Mouse (Mus musculus) small intestine, adult 2 months (tissue): ENCODE measurements around the gene Olfr691. TPM values are rescaled to one million over a fixed set of nuclear protein-coding genes. Genes with fewer than 3 reads are reported as not detected.

ENCODE experiments used
- H3K27ac ChIP-seq: fragments of 200-500 bp; 2 replicates; pipeline ENCODE4 v1.5.1; 2012; ENCODE audit warnings: low read depth, low read length, control low read depth, inconsistent platforms; ENCODE audit not compliant: insufficient read depth
- H3K27me3 ChIP-seq: fragments of 200-500 bp; 2 replicates; pipeline ENCODE4 v1.6.1; 2012; ENCODE audit warnings: mild to moderate bottlenecking, moderate library complexity, low read length, inconsistent platforms; ENCODE audit not compliant: control insufficient read depth, insufficient read depth
- H3K36me3 ChIP-seq: fragments of 200-500 bp; 2 replicates; pipeline ENCODE4 v1.6.1; 2012; ENCODE audit warnings: mild to moderate bottlenecking, low read length, control low read depth, inconsistent platforms; ENCODE audit not compliant: control insufficient read depth, insufficient read depth
- H3K4me1 ChIP-seq: fragments of 200-500 bp; 2 replicates; pipeline ENCODE4 v1.6.1; 2012; ENCODE audit warnings: low read length, inconsistent platforms, mixed read lengths; ENCODE audit not compliant: control insufficient read depth, insufficient read depth, insufficient read length
- H3K4me3 ChIP-seq: fragments of 200-500 bp; 2 replicates; pipeline ENCODE4 v1.5.1; 2012; ENCODE audit warnings: low read depth, mild to moderate bottlenecking, control low read depth, inconsistent platforms, low read length, moderate library complexity
- CTCF ChIP-seq: fragments of 200-500 bp; IDR thresholded peaks from 2 replicates; pipeline ENCODE4 v1.5.1; 2012; ENCODE audit warnings: low read depth, mild to moderate bottlenecking, control low read depth, inconsistent platforms, low read length, moderate library complexity, mixed read lengths; ENCODE audit not compliant: insufficient replicate concordance, insufficient read length; ENCODE audit errors: extremely low read depth
- POLR2A ChIP-seq: fragments of 200-500 bp; IDR thresholded peaks from 2 replicates; pipeline ENCODE4 v1.6.1; 2012; ENCODE audit warnings: low read depth, mild to moderate bottlenecking, control low read depth, inconsistent platforms, low read length, moderate library complexity
- WGBS: fragments of 180-500 bp; shearing (Covaris S2); methylation state at CpG from one replicate; pipeline ENCODE4 v1.1.7; 2018; 5-methylcytosine and 5-hydroxymethylcytosine counted together
- polyA plus RNA-seq: library from polyadenylated mRNA; depleted of rRNA; stranded (reverse); fragments of >200 nt; gene quantifications from 2 replicates; pipeline ENCODE4 v1.2.3, GENCODE M21; 2012; rRNA removed

Gene Olfr691
- polyA plus RNA-seq = not detected in 2 replicates

DNA sequence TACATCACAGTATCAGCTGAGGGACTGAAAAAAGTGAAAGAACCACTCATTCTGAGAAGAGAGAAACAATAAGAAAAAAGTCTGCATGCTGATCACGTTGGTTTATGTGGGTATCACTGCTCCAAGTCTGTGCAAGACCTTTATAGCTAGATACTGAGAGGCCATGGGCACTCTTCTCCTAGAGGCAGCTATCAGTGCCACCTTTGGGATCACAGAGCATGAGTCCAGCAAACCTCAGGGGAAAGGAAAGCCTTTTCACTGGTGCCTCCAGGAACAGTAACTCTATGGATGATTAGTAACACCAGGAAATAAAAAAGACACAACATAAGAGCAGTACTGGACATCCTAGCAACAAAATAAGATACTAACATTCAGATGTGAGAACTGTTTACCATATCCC, at the start of gene Olfr691:
TSS of gene Olfr691 (minus strand) at position 101 of the 400 bp plus-strand sequence.
- no peak within 1 kb of the TSS for H3K27ac ChIP-seq
- no peaks in the 10 kb centered on the region for H3K36me3 ChIP-seq
- H3K4me3 ChIP-seq = no peak within 1 kb of the TSS
- H3K4me1 ChIP-seq = no peaks in the 10 kb centered on the region
- TF ChIP-seq POLR2A (no peak), CTCF (no peak)
- no peaks in the 10 kb centered on the region for H3K27me3 ChIP-seq
- WGBS = 43% methylated on average over 1 of the region's 1 CpGs

DNA sequence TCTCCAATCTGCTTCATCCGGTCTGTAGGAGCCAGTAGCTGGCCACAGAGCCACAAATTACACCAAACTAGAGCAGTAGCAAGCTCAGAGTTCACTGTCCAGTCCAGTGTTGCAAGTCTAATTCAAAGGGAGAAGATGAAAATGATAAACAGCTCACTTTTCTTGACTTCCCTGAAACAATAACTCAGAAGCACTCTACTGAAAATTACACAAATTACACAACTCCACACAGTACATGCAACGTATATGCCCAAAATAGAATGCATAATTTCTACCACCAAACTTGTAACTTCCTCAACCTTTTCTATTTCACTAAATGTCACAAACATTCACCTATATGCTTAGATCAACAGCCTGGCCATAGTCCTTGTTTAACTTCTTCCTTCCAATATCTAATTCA, 48.2 kb upstream of the Olfr691 start:
- Histone ChIP-seq H3K27me3 (no peaks in the 10 kb centered on the region), H3K4me1 (0 out of 2 replicates have a peak, but pooled peaks cover 2% of the 10 kb centered on the region), H3K27ac (no peak overlapping the region), H3K4me3 (no peak overlapping the region), H3K36me3 (peaks cover 44% of the 10 kb centered on the region)
- TF ChIP-seq CTCF (no peak), POLR2A (no peak)
- WGBS = 81% methylated on average over 2 of the region's 2 CpGs

DNA sequence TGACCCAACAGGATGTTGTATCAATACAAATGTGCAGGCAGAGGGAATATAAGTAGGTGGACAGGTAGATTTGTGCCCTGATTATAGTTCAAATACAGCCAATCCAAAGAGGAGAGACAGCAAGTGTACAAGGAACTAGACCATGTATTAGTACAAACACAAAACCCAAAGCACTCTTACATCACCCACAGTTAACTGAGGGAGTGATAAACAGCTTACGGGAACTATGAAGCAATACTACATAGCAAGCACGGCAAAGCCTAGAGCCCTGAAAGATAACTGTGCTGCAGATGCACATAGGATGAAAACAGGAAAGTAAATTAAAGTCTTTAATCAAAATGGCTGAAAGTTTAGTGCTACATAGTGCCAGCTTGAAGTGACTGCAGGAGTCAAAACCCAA, 45.6 kb upstream of the Olfr691 start:
- Histone ChIP-seq H3K4me3 (no peak overlapping the region), H3K36me3 (peaks cover 65% of the 10 kb centered on the region), H3K4me1 (no peaks in the 10 kb centered on the region), H3K27ac (no peak overlapping the region), H3K27me3 (no peaks in the 10 kb centered on the region)
- TF ChIP-seq POLR2A = no peak
- TF ChIP-seq CTCF = no peak
- WGBS = 88% methylated on average over 2 of the region's 2 CpGs

DNA sequence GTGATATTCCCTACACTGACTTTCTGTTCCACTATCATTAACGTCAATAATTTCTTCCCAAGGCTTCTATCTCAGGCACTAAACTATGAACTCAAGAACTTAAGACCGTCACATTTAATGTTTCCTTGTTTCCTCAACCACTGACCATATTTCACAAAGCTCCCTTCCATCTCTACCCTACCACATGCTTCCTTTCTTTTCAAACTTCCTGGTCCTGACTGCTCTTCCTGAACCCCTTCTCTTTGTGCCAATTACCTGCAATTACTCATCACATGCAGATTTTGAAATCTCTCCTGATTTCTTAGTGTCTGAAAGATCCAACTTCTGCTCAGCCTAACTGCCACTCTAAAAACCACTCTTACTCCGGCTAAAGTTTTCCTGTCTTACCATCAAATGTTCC, 38.3 kb upstream of the Olfr691 start:
- Histone ChIP-seq H3K4me1 (no peaks in the 10 kb centered on the region), H3K4me3 (no peak overlapping the region), H3K36me3 (peaks cover 74% of the 10 kb centered on the region), H3K27me3 (no peaks in the 10 kb centered on the region), H3K27ac (no peak overlapping the region)
- WGBS = 70% methylated on average over 3 of the region's 3 CpGs
- TF ChIP-seq CTCF (no peak), POLR2A (no peak)

DNA sequence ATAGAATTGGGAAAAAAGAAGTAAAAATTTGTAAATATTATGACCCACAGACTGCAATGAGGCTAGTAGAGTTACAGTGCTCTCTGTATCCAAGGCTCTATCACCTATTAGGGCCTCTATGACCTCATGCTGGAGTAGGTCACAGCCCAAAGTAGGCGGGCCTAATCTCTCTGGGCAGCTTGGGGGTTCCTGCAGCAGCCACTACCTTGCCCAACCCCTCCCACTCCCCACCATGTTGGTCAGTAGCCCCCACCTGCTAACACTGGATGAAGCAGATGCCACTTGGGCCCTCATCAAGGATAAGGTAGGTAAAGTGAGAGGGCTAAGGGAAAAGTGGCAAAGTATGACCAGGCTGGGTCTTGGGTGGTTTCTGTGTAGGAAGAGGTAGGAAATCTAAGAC, 32.8 kb upstream of the Olfr691 start, which contains the start of gene Gm5901:
TSS of gene Gm5901 (plus strand) at position 173 of the 400 bp plus-strand sequence.
- peaks cover 2% of the 10 kb centered on the region; the same call in 1 of the 2 replicates for H3K4me1 ChIP-seq
- WGBS = 71% methylated on average over 1 of the region's 1 CpGs
- no peak within 1 kb of the TSS for H3K27ac ChIP-seq
- H3K27me3 ChIP-seq = no peaks in the 10 kb centered on the region
- H3K36me3 ChIP-seq = peaks cover 37% of the 10 kb centered on the region
- TF ChIP-seq CTCF (no peak), POLR2A (no peak)
- no peak within 1 kb of the TSS for H3K4me3 ChIP-seq

DNA sequence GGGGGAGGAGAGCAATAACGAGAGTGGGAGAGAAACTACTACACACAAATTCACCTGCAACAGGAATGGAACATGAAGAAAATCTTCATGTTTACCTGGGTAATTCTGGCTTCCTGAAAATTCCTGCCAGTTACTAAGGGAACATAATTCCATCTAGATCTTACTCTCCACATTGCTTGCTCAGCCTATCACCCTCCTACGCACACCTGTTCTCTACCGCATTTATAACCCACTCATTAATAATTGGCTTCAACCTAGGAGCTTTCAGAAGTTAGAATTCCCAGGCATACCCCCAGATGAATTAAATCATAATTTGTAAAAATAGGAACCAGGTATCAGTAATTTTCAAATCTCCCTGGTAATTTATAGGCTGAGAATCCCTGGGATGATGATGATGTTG, 31.9 kb upstream of the Olfr691 start:
- TF ChIP-seq CTCF (no peak), POLR2A (no peak)
- H3K4me1 ChIP-seq = peaks cover 2% of the 10 kb centered on the region; the same call in 1 of the 2 replicates
- no peaks in the 10 kb centered on the region for H3K27me3 ChIP-seq
- 46% methylated on average over 3 of the region's 3 CpGs for WGBS
- no peak overlapping the region for H3K27ac ChIP-seq
- H3K4me3 ChIP-seq = no peak overlapping the region
- peaks cover 29% of the 10 kb centered on the region for H3K36me3 ChIP-seq

DNA sequence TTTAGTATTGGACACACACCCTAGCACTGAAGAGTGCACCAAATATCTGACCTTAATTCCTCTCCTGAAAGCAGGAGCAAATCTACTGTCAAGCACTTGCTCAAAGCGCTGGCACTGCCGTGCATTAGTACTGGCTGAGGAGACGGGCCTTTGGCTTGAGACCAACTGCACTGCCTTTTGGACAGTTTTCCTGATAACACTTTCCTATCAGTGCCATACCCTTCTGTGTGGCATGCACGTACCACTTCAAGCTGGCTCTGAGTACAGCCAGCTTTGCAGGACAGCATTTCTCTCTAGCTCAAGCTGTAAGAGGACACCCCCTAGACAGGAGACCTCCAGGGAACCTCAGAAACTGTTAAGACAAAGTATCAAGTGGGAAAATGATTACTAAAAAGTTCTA, 31.4 kb upstream of the Olfr691 start:
- H3K27ac ChIP-seq = no peak overlapping the region
- no peaks in the 10 kb centered on the region for H3K27me3 ChIP-seq
- WGBS = 32% methylated on average over 4 of the region's 4 CpGs
- TF ChIP-seq POLR2A (no peak), CTCF (no peak)
- H3K4me1 ChIP-seq = peaks cover 2% of the 10 kb centered on the region; the same call in 1 of the 2 replicates
- no peak overlapping the region for H3K4me3 ChIP-seq
- peaks cover 25% of the 10 kb centered on the region for H3K36me3 ChIP-seq
